ENCODE assay signal across 15 mouse cellular contexts in the genomic region with DNA sequence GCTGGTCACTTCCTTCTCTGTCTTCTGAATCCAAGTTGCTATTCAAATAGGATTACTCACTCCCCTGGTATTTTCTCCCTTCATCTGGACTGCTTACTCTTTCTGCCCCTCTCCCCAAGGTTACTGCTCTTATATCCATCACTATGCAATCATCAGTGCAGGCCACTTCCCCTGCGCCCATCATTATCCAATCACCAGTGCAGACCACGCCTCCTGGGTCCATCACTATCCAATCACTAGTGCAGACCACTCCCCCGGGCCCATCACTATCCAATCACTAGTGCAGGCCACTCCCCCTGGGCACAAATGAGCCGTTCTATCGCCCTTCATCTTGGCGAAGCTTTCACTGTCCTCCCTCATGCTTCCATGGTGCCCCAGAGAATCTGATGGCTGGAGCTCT.
DNase-seq lines count a peak whose midpoint lies in the region; ATAC-seq and TF ChIP-seq lines count a peak whose summit lies in the region.
"Had no signal": no experiment of that assay in that cellular context is flagged by ENCODE, and none has a peak within 500 bp of the region (broad histone marks: within the 10 kb centered on the region; RNA-seq: fewer than 3 reads in every experiment).

No protein-coding gene starts in this region.

- no peak overlapping the region for H3K9ac ChIP-seq in liver, postnatal 0 days (replicated peaks)
- H3K9ac ChIP-seq: liver, embryonic 13.5 days had no signal

- CTCF ChIA-PET in Patski (lab: Charles Lee), result interaction anchor here (0.9 to 1.4 kb wide), 2 partner anchors 12 to 263 kb away, joined by 3 to 6 read pairs; no protein-coding TSS in a partner anchor

- no peak for TF ChIP-seq CTCF in liver, postnatal 0 days (IDR thresholded peaks at IDR 0.05; ENCODE audit: low read depth)
- no peak for TF ChIP-seq CTCF in Patski (IDR thresholded peaks at IDR 0.05)

- H3K4me3 ChIP-seq in liver, postnatal 0 days (ENCODE audit: low read depth, low read length), result no peak overlapping the region
- H3K4me3 ChIP-seq: erythroblast, embryonic 14.5 days; liver, embryonic 13.5 days had no signal

- no peak overlapping the region for H3K27ac ChIP-seq in liver, postnatal 0 days (ENCODE audit: low read depth)
- H3K27ac ChIP-seq: liver, embryonic 13.5 days had no signal

- no peak for TF ChIP-seq EP300 in liver, postnatal 0 days (IDR thresholded peaks at IDR 0.05; ENCODE audit: low read depth)

- no peaks in the 10 kb centered on the region for H3K4me1 ChIP-seq in liver, postnatal 0 days (ENCODE audit: insufficient read depth)
- H3K4me1 ChIP-seq: liver, embryonic 13.5 days had no signal

- no peak for ATAC-seq in liver, postnatal 0 days
- ATAC-seq in Patski, result peak; percentile 42
- ATAC-seq in megakaryocyte progenitor cell, adult 5-6 weeks (replicated peaks; ENCODE audit: poor library complexity), result peak; percentile 68

- WGBS in liver, postnatal 0 days (ENCODE audit: insufficient replicate concordance), result 71% methylated on average over 6 of the region's 6 CpGs

- H3K36me3 ChIP-seq in liver, postnatal 0 days (replicated peaks; ENCODE audit: insufficient read depth, low read length), result no peaks in the 10 kb centered on the region
- H3K36me3 ChIP-seq: liver, embryonic 13.5 days had no signal

- no peak overlapping the region for H3K4me2 ChIP-seq in liver, postnatal 0 days (ENCODE audit: low read depth, low read length)
- H3K4me2 ChIP-seq: liver, embryonic 13.5 days had no signal

- in situ Hi-C loops in Patski (cut with MboI; ENCODE audit: low pct_unique_long_range_greater_than_20kb), result loop anchor here (5.0 kb wide), 1 partner anchor 449 kb away; no protein-coding TSS in a partner anchor

- POLR2A ChIA-PET in Patski (lab: Charles Lee), result interaction anchor here (1.0 kb wide), 1 partner anchor 362 kb away, joined by 4 read pairs; no protein-coding TSS in a partner anchor

- no peaks in the 10 kb centered on the region for H3K27me3 ChIP-seq in liver, postnatal 0 days (ENCODE audit: insufficient read depth, low read length)
- H3K27me3 ChIP-seq in Patski, result no peaks in the 10 kb centered on the region
- H3K27me3 ChIP-seq: liver, embryonic 13.5 days had no signal

- no peaks in the 10 kb centered on the region for H3K9me3 ChIP-seq in liver, postnatal 0 days (ENCODE audit: low read length)
- H3K9me3 ChIP-seq: liver, embryonic 13.5 days had no signal

- peak; percentile 21 for DNase-seq in cerebellum, postnatal 10 days
- no peak for DNase-seq in cerebellum, adult 8-10 months
- DNase-seq in liver (peak; percentile 7), Patski (ENCODE audit: low read depth, low spot score) (no peak)
- no peak for DNase-seq in liver, postnatal 0 days
- DNase-seq in yolk sac, embryonic 10.5 days (ENCODE audit: low spot score), result no peak
- DNase-seq in ovary, adult 18-20 months (ENCODE audit: low spot score), result no peak
- DNase-seq: adrenal gland, postnatal 25 days; cerebellum, adult 9-11 months; heart, adult 18-20 months; liver, embryonic 13.5 days; right cerebral cortex, postnatal 4 days; thymus, adult 18-20 months had no signal

Comparison
In these comparisons a context has a peak if more than half of its experiments do, and no peak if none do; other contexts are left out.
1. DNase-seq: peak in cerebellum, postnatal 10 days (2 of 2) and liver (single experiment); none in cerebellum, adult 8-10 months (single experiment), liver, postnatal 0 days (single experiment), Patski (single experiment), yolk sac, embryonic 10.5 days (single experiment) and ovary, adult 18-20 months (single experiment).